Mouse (Mus musculus) embryonic facial prominence, embryonic 10.5 days (tissue): ENCODE measurements around the gene Sesn3. TPM values are rescaled to one million over a fixed set of nuclear protein-coding genes. Genes with fewer than 3 reads are reported as not detected.
A peak's percentile ranks its signal among the peaks of the same experiment; 100 is the strongest.

ENCODE experiments used
- DNase-seq: peaks from one replicate; pipeline ENCODE4 v3.0.0-alpha.2; 2017; ENCODE audit warnings: low spot score
- H3K27ac ChIP-seq: fragments of 300-500 bp; sonication (generic); replicated peaks from 2 replicates; pipeline ENCODE4 v1.5.1; 2016; ENCODE audit warnings: mild to moderate bottlenecking
- H3K27me3 ChIP-seq: fragments of 300-500 bp; sonication (generic); replicated peaks from 2 replicates; pipeline ENCODE4 v1.6.1; 2016; ENCODE audit warnings: low read depth, mild to moderate bottlenecking; ENCODE audit not compliant: poor library complexity, severe bottlenecking
- H3K36me3 ChIP-seq: fragments of 300-500 bp; sonication (generic); replicated peaks from 2 replicates; pipeline ENCODE4 v1.6.1; 2016; ENCODE audit warnings: mild to moderate bottlenecking, moderate library complexity
- H3K4me1 ChIP-seq: fragments of 300-500 bp; sonication (generic); 2 replicates; pipeline ENCODE4 v1.6.1; 2016
- H3K4me3 ChIP-seq: fragments of 300-500 bp; sonication (generic); 2 replicates; pipeline ENCODE4 v1.5.1; 2016; ENCODE audit warnings: mild to moderate bottlenecking, moderate library complexity
- H3K9me3 ChIP-seq: fragments of 300-500 bp; sonication (generic); 2 replicates; pipeline ENCODE4 v1.6.1; 2016; ENCODE audit warnings: mild to moderate bottlenecking
- WGBS: fragments of 180-500 bp; shearing (Covaris S2); methylation state at CpG from one replicate; pipeline ENCODE4 v1.1.7; 2016; 5-methylcytosine and 5-hydroxymethylcytosine counted together
- polyA plus RNA-seq: library from polyadenylated mRNA; unstranded; fragments of >200 nt; fragmentation: Nextera tagmentation; extraction: Ambion mirVana; gene quantifications from 2 replicates; pipeline ENCODE4 v1.2.1, GENCODE M21; 2016

Sesn3 gene
- polyA plus RNA-seq, 1 experiment from 2014 or later = 20.8 TPM

DNA sequence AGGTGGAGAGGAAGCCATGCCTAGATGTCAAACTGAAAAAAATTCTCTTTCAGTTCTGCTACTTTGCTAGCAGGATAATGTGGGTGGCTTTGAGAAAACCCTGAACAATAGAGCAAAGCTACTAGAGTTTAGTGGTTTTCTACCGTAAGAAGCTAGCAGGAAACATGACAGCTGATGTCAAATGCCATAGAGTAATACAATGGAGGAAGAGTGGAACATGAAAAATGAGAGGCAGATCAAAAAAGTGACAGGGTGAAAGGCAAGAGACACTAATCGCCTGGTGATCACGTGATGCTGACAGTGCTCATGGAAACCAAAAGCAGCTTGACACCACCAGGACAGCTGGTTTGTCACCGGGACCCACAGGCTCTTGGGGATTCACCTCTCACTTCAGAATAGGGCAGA, 12.3 kb upstream of the Sesn3 start:
- Histone ChIP-seq H3K27ac (no peak overlapping the region), H3K4me1 (0 out of 2 replicates have a peak, but pooled peaks cover 3% of the 10 kb centered on the region), H3K4me3 (no peak overlapping the region), H3K36me3 (no peaks in the 10 kb centered on the region), H3K9me3 (no peaks in the 10 kb centered on the region), H3K27me3 (no peaks in the 10 kb centered on the region)
- 86% methylated on average over 4 of the region's 4 CpGs for WGBS
- DNase-seq = no peak

GRCm38 (mm10) chr9:14266470-14266869, 8.4 kb upstream of the Sesn3 start:
- 19% methylated on average over 2 of the region's 2 CpGs for WGBS

DNA sequence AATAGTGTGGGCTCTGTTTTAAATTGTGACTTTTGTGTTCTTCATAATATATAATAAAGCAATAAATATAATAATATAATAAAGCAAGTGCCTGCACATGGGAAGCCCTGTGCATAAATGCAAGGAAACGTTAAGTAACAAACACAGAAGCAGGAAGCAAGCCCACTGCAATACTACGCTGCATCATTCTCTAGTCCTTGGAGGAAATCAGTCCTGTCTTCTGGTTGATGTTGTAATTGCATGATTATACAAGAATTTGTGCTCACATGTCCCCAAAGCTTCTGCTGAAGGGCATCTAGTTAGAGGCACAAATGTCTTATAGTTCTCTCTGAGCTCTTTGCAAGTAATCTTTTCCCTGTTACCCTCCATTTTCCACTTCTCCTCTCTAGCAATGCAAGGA, 6.3 kb upstream of the Sesn3 start:
- no peaks in the 10 kb centered on the region for H3K36me3 ChIP-seq
- no peak for DNase-seq
- no peaks in the 10 kb centered on the region for H3K27me3 ChIP-seq
- H3K4me1 ChIP-seq = 0 out of 2 replicates have a peak, but pooled peaks cover 3% of the 10 kb centered on the region
- no peaks in the 10 kb centered on the region for H3K9me3 ChIP-seq
- 75% methylated on average over 2 of the region's 2 CpGs for WGBS
- H3K27ac ChIP-seq = no peak overlapping the region
- no peak overlapping the region for H3K4me3 ChIP-seq

More at GRCm38 (mm10) chr9:14266470-14266869, 8.4 kb upstream of the Sesn3 start:
- no peak for DNase-seq
- Histone ChIP-seq H3K4me1 (0 out of 2 replicates have a peak, but pooled peaks cover 3% of the 10 kb centered on the region), H3K36me3 (no peaks in the 10 kb centered on the region), H3K27ac (no peak overlapping the region), H3K4me3 (no peak overlapping the region), H3K27me3 (no peaks in the 10 kb centered on the region), H3K9me3 (no peaks in the 10 kb centered on the region)

DNA sequence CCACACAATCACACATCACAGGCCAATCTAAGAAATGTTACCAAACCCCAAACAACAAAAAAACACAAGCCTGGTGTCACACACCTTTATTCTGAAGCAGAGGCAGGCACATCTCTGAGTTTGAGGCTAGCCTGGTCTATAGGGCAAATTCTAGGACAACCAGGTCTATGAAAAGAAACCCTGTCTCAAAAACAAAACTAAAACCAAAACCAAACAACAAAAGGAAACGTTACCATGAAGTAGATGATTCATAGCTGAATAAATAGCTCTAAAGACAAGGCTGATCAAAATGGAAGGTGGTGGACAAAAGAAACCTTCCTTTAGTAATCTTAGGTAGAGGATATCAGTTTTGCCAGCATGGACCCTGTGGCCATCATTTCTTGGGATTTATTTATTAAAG, 1.9 kb upstream of the Sesn3 start:
- H3K36me3 ChIP-seq = no peaks in the 10 kb centered on the region
- H3K27ac ChIP-seq = no peak overlapping the region
- no peaks in the 10 kb centered on the region for H3K9me3 ChIP-seq
- 85% methylated on average over 1 of the region's 1 CpGs for WGBS
- H3K4me3 ChIP-seq = no peak overlapping the region
- no peaks in the 10 kb centered on the region for H3K27me3 ChIP-seq
- DNase-seq = no peak
- peaks cover 11% of the 10 kb centered on the region for H3K4me1 ChIP-seq

DNA sequence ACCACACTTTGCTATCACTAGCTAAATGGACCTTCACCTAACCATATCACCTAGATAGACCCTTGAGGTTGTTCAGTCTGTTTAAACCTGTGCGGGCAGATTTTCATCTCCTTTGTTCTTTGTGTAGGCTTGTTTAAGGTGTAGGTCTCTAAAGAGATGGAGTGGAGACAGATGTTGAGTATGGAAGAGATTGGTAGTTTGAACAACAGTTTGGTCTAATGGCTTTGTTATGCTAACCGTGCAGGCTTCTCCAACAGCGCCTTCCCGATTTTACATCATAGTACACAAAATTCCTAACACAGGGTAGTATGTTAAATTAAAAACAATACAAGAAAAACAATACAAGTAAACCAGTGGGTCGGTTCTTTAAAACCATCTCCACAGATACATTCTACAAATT, 281 bp upstream of the Sesn3 start:
- Histone ChIP-seq H3K9me3 (no peaks in the 10 kb centered on the region), H3K4me1 (peaks cover 11% of the 10 kb centered on the region), H3K27me3 (no peaks in the 10 kb centered on the region), H3K27ac (peak overlapping the region; percentile 96), H3K36me3 (no peaks in the 10 kb centered on the region), H3K4me3 (peak overlapping the region; percentile 95)
- DNase-seq = no peak
- WGBS = 31% methylated on average over 5 of the region's 5 CpGs

GRCm38 (mm10) chr9:14275792-14276480, 1.1 kb downstream of the Sesn3 start:
- H3K9me3 ChIP-seq = no peaks in the 10 kb centered on the region
- H3K36me3 ChIP-seq = no peaks in the 10 kb centered on the region
- no peaks in the 10 kb centered on the region for H3K27me3 ChIP-seq
- DNase-seq = peak; percentile 99
- H3K4me1 ChIP-seq = peaks cover 14% of the 10 kb centered on the region
- H3K4me3 ChIP-seq = peak overlapping the region; percentile 95
- peak overlapping the region; percentile 96 for H3K27ac ChIP-seq
- under 1% methylated on average over 54 of the region's 54 CpGs for WGBS

- H3K4me1 ChIP-seq = peaks cover 18% of the 10 kb centered on the region
- no peaks in the 10 kb centered on the region for H3K9me3 ChIP-seq
- no peaks in the 10 kb centered on the region for H3K27me3 ChIP-seq
- under 1% methylated on average over 60 of the region's 61 CpGs for WGBS
- peak overlapping the region; percentile 95 for H3K4me3 ChIP-seq
- H3K36me3 ChIP-seq = no peaks in the 10 kb centered on the region
- DNase-seq = no peak
- H3K27ac ChIP-seq = peak overlapping the region; percentile 96
Observed at GRCm38 (mm10) chr9:14276481-14277287, 1.8 kb downstream of the Sesn3 start.

DNA sequence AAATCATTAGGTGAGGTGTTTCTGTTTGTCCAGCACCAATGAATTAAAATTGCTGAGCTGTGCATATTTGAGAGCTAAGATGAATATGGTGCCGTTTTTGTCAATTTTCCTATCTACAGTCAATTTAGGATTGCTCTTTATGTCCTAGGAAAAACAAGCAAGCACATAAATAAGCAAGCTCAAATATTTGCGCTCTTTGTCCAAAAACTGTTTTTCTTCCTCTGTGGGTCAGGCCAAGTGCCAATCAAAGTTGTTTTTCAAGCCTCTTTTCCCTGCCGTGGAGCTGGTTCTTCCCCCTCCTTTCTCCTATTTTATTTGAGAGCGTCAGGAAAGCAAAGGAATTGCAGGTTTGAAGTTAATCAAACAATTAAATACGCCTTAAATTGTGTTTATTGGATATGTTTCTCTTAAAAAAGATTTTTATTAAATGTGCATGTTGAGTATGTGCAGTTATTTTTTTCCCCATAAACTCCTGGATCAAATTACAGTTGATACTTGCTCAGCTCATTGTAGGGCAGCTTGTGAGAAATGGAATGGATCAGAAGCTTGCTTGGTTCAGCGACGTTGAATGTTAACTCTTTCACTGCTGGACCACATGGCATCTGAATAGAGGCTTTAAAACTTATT, 2.6 kb downstream of the Sesn3 start:
- H3K36me3 ChIP-seq = no peaks in the 10 kb centered on the region
- H3K27ac ChIP-seq = peak overlapping the region; percentile 96
- no peaks in the 10 kb centered on the region for H3K9me3 ChIP-seq
- H3K4me1 ChIP-seq = peaks cover 18% of the 10 kb centered on the region
- no peaks in the 10 kb centered on the region for H3K27me3 ChIP-seq
- DNase-seq = peak; percentile 18
- H3K4me3 ChIP-seq = peak overlapping the region; percentile 95
- under 1% methylated on average over 7 of the region's 7 CpGs for WGBS

DNA sequence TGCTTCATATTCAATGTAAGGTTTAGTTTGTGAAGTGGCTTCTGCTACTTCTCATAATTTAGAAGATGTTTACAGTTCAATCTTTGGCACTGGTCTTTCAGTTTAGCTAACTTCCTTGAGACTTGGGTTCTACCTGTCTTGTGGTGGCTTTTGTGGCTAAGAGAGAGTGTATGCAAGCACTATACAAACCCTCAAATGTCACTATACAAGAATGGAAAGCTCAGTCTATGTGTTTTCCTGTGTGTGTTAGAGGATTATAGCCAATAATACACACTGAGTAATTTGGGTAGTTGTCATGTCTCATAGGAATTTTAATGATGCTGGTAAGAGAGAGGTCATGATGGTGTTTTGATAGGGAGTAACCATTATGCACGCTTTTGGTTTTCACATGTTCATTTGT, 5.8 kb downstream of the Sesn3 start:
- 74% methylated on average over 1 of the region's 1 CpGs for WGBS
- Histone ChIP-seq H3K4me3 (no peak overlapping the region), H3K27me3 (no peaks in the 10 kb centered on the region), H3K36me3 (no peaks in the 10 kb centered on the region), H3K27ac (no peak overlapping the region), H3K4me1 (peaks cover 15% of the 10 kb centered on the region), H3K9me3 (no peaks in the 10 kb centered on the region)
- DNase-seq = no peak

- H3K36me3 ChIP-seq = no peaks in the 10 kb centered on the region
- H3K27me3 ChIP-seq = no peaks in the 10 kb centered on the region
- DNase-seq = no peak
- peaks cover 15% of the 10 kb centered on the region for H3K4me1 ChIP-seq
- H3K9me3 ChIP-seq = no peaks in the 10 kb centered on the region
- no peak overlapping the region for H3K4me3 ChIP-seq
- WGBS = 57% methylated on average over 3 of the region's 3 CpGs
- no peak overlapping the region for H3K27ac ChIP-seq
Observed at GRCm38 (mm10) chr9:14285036-14285435, 10.2 kb downstream of the Sesn3 start.

- 89% methylated on average over 1 of the region's 1 CpGs for WGBS
- Histone ChIP-seq H3K36me3 (no peaks in the 10 kb centered on the region), H3K27me3 (no peaks in the 10 kb centered on the region), H3K4me1 (peaks cover 8% of the 10 kb centered on the region), H3K27ac (no peak overlapping the region), H3K4me3 (no peak overlapping the region), H3K9me3 (no peaks in the 10 kb centered on the region)
- DNase-seq = no peak
Observed at GRCm38 (mm10) chr9:14287234-14287633, 12.4 kb downstream of the Sesn3 start.

DNA sequence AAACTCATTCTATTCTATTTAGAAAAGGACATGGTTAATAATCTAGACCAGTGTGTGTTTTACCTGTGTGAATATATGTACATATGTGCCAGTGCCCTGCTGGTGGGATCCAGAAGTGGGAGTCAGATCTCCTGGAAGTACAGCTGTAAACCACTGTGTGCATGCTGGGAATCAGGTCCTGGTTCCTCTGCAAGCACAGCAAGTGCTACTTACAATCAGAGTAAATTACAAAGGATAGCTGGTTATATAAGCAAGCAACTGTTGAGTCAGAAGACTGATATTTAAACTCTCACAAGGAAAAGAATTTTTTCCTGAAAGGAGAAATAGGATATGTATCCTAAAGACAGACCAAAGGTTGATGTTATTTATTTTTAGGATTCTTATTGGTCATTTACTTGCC, 13.6 kb downstream of the Sesn3 start:
- Histone ChIP-seq H3K27me3 (no peaks in the 10 kb centered on the region), H3K9me3 (no peaks in the 10 kb centered on the region), H3K4me1 (peaks cover 8% of the 10 kb centered on the region), H3K4me3 (no peak overlapping the region), H3K27ac (no peak overlapping the region), H3K36me3 (no peaks in the 10 kb centered on the region)
- no peak for DNase-seq
